Mouse (Mus musculus): Measurements from ENCODE around the gene Gne. TPM values are rescaled to one million over a fixed set of nuclear protein-coding genes. Genes with fewer than 3 reads are reported as not detected.

Gene Gne
- 47.9 TPM in 2 replicates for polyA plus RNA-seq (2015; fragmentation: Nextera tagmentation; extraction: Ambion mirVana)

DNA sequence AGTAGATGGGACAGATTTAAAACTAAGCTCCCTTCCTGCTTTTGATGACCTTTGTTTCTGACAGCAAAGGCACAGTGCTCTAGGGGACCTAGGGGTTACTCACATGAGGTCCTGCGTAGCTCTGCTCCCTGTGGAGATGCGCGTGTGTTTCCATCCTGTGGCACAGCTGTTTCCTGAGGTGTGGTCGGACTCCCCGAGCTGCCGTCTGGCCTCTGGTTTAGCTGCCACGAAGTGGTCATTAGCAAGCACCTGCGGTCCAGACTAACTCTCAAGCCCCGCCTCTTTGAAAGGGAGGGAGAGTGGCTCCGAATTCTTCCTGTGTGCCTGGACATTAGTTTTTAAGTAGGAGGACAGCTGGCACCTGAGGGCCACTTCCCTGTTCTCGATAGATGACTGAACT lies at the start of gene Gne:
Gne (minus strand) TSS at position 233 of the 400 bp plus-strand sequence.
- peak; percentile 66 for ATAC-seq (ENCODE audit: low read depth)
- peak within 1 kb of the TSS; percentile 40 for H3K4me3 ChIP-seq (ENCODE audit: low read length)
- H3K27ac ChIP-seq (ENCODE audit: low read length), result peak within 1 kb of the TSS; percentile 55
- H3K36me3 ChIP-seq (ENCODE audit: control insufficient read depth, insufficient read depth, low read length), result no peaks in the 10 kb centered on the region
- 7% methylated on average over 11 of the region's 11 CpGs for WGBS
- no peaks in the 10 kb centered on the region for H3K27me3 ChIP-seq (ENCODE audit: control insufficient read depth, insufficient read depth, low read depth, low read length)
- H3K4me1 ChIP-seq (replicated peaks; ENCODE audit: control insufficient read depth, insufficient read depth, low read length), result peaks cover 11% of the 10 kb centered on the region
- H3K9ac ChIP-seq (ENCODE audit: low read length), result peak within 1 kb of the TSS; percentile 57
- H3K9me3 ChIP-seq (ENCODE audit: control insufficient read depth, low read length), result no peaks in the 10 kb centered on the region
- peak within 1 kb of the TSS; percentile 58 for H3K4me2 ChIP-seq (ENCODE audit: low read depth, low read length)

DNA sequence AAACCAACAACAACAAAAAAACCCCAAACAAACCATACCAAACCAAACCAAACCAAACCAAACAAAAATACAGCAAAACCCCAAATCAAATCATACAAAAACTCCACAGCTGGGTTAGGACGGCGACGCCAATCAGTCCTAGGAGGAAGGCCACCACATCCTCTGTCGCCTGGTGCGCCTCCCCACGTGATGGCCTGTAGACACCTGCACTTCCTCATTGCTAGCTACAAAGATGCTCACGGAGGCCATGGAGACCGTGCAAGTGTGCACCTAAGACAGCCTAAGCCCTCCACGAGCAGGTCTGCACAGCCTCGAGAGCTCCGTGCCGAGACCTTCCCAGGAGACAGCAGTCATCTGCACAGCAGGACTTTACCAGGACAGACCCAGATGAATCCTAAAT lies 42.8 kb upstream of the Gne start:
- no peak overlapping the region for H3K4me2 ChIP-seq (ENCODE audit: low read depth, low read length)
- H3K4me1 ChIP-seq (replicated peaks; ENCODE audit: control insufficient read depth, insufficient read depth, low read length), result no peaks in the 10 kb centered on the region

DNA sequence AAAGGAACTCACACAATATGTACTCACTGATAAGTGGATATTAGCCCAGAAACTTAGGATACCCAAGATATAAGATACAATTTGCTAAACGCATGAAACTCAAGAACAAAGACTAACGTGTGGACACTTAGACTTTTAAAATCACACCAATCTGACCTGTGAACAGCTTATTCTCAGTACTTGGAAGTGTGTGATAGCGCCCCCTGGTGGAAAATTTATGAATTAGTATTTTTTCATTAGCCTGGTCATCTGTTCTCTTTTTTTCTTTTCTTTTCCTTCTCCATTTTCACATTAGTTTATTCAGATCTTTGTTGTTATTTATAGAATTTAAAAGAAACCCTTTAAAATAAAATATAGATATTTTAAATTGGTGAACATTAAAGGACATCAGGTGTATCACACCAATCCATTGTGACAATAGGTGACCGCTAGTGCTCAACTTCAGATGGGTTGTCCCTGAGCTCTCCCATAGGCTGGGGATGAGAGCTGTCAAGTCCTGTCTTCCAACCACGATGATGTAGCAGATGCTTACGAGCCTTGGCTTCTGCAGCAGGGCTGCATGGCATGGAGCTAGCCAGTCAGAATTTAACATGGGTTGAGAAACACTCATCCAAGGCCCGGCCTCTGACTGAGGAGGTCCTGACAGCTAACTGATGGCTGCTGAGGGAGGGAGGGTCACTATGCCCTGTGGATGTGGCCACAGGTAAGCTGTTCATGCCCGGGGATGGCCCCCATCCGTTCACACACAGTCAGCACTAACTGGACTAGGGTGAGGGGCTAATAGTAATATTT lies 35.6 kb upstream of the Gne start:
- WGBS, result 48% methylated on average over 9 of the region's 9 CpGs

More for the DNA sequence above, 42.8 kb upstream of the Gne start:
- H3K4me3 ChIP-seq (ENCODE audit: low read length), result no peak overlapping the region
- no peak overlapping the region for H3K9ac ChIP-seq (ENCODE audit: low read length)
- no peaks in the 10 kb centered on the region for H3K27me3 ChIP-seq (ENCODE audit: control insufficient read depth, insufficient read depth, low read depth, low read length)
- H3K27ac ChIP-seq (ENCODE audit: low read length), result no peak overlapping the region
- no peaks in the 10 kb centered on the region for H3K9me3 ChIP-seq (ENCODE audit: control insufficient read depth, low read length)
- no peak for ATAC-seq (ENCODE audit: low read depth)
- 85% methylated on average over 12 of the region's 12 CpGs for WGBS
- peaks cover 37% of the 10 kb centered on the region for H3K36me3 ChIP-seq (ENCODE audit: control insufficient read depth, insufficient read depth, low read length)

GRCm38 (mm10) chr4:44115046-44115445 lies 31.1 kb upstream of the Gne start:
- Histone ChIP-seq H3K9ac (ENCODE audit: low read length) (no peak overlapping the region), H3K4me3 (ENCODE audit: low read length) (no peak overlapping the region), H3K27ac (ENCODE audit: low read length) (no peak overlapping the region), H3K36me3 (ENCODE audit: control insufficient read depth, insufficient read depth, low read length) (no peaks in the 10 kb centered on the region), H3K9me3 (ENCODE audit: control insufficient read depth, low read length) (no peaks in the 10 kb centered on the region), H3K4me2 (ENCODE audit: low read depth, low read length) (no peak overlapping the region), H3K4me1 (replicated peaks; ENCODE audit: control insufficient read depth, insufficient read depth, low read length) (peaks cover 21% of the 10 kb centered on the region), H3K27me3 (ENCODE audit: control insufficient read depth, insufficient read depth, low read depth, low read length) (no peaks in the 10 kb centered on the region)
- 64% methylated on average over 13 of the region's 13 CpGs for WGBS
- no peak for ATAC-seq (ENCODE audit: low read depth)

More for the DNA sequence above, 35.6 kb upstream of the Gne start:
- Histone ChIP-seq H3K27me3 (ENCODE audit: control insufficient read depth, insufficient read depth, low read depth, low read length) (no peaks in the 10 kb centered on the region), H3K27ac (ENCODE audit: low read length) (no peak overlapping the region), H3K4me1 (replicated peaks; ENCODE audit: control insufficient read depth, insufficient read depth, low read length) (no peaks in the 10 kb centered on the region), H3K36me3 (ENCODE audit: control insufficient read depth, insufficient read depth, low read length) (no peaks in the 10 kb centered on the region), H3K4me2 (ENCODE audit: low read depth, low read length) (no peak overlapping the region), H3K9ac (ENCODE audit: low read length) (no peak overlapping the region), H3K9me3 (ENCODE audit: control insufficient read depth, low read length) (no peaks in the 10 kb centered on the region), H3K4me3 (ENCODE audit: low read length) (no peak overlapping the region)
- no peak for ATAC-seq (ENCODE audit: low read depth)

DNA sequence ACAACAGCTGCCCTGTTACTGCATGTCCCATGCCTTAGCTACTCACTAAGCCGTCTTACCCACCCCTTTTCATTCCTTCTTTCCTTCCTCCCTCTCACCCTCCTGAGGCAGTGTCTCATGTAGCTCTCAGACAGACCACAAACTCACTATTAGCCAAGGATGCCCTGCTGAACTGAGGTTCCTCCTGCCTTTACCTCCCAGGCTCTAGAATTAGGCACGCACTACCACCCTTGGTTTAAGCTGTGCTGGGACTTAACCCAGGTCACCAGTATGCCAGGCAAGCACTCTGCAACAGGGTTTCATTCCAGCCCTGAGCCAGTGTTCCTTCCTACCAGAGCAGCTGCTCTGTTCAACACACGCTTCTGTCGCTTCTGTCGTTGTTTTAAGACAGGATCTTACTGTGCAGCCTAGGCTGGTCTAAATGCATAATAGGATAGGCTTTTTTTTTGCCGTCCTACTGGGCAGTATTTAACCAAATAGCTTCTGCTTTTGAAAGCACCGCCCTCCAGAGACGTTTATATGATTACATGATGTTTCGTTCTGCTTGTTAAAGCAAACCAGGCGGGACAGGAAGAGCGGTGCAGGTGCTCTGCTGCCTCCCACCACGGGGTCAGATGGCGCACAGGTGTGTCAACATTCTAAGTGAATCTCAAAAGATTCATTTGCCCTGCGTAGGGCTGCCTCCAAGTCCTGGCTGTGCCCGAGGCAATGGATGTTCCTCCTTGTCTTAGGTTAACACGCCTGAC lies 29.6 kb upstream of the Gne start:
- Histone ChIP-seq H3K4me2 (ENCODE audit: low read depth, low read length) (peak overlapping the region; percentile 19; the same call in 1 of the 2 replicates), H3K27me3 (ENCODE audit: control insufficient read depth, insufficient read depth, low read depth, low read length) (no peaks in the 10 kb centered on the region), H3K9me3 (ENCODE audit: control insufficient read depth, low read length) (no peaks in the 10 kb centered on the region), H3K27ac (ENCODE audit: low read length) (peak overlapping the region; percentile 75), H3K4me1 (replicated peaks; ENCODE audit: control insufficient read depth, insufficient read depth, low read length) (peaks cover 21% of the 10 kb centered on the region), H3K4me3 (ENCODE audit: low read length) (no peak overlapping the region), H3K36me3 (ENCODE audit: control insufficient read depth, insufficient read depth, low read length) (no peaks in the 10 kb centered on the region), H3K9ac (ENCODE audit: low read length) (peak overlapping the region; percentile 42)
- peak; percentile 15; the same call in 1 of the 2 replicates for ATAC-seq (ENCODE audit: low read depth)
- WGBS, result 21% methylated on average over 16 of the region's 16 CpGs

DNA sequence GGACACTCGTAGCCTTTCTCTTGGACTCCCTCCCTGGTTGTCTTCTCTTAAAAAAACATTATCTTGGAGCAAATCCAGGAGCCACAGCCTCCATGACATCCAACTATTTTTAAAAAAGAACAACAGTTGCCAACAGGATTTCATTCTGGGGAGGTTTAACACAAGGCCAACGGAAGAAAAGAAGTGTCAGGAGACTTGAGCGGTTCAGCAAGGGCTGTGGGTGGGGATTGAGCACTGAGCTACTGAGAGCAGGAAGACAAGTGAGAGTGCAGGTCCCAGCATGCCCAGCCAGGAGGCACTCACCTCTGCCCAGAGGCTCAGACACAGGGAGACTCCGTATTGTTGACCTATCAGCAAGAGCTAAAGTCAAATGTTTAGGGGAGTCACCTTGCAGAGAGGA lies 28.8 kb upstream of the Gne start:
- H3K4me3 ChIP-seq (ENCODE audit: low read length), result no peak overlapping the region
- no peaks in the 10 kb centered on the region for H3K9me3 ChIP-seq (ENCODE audit: control insufficient read depth, low read length)
- peak overlapping the region; percentile 40; the same call in 1 of the 2 replicates for H3K27ac ChIP-seq (ENCODE audit: low read length)
- no peak overlapping the region for H3K4me2 ChIP-seq (ENCODE audit: low read depth, low read length)
- WGBS, result 8% methylated on average over 4 of the region's 4 CpGs
- no peaks in the 10 kb centered on the region for H3K36me3 ChIP-seq (ENCODE audit: control insufficient read depth, insufficient read depth, low read length)
- no peaks in the 10 kb centered on the region for H3K27me3 ChIP-seq (ENCODE audit: control insufficient read depth, insufficient read depth, low read depth, low read length)
- peak; percentile 64 for ATAC-seq (ENCODE audit: low read depth)
- H3K4me1 ChIP-seq (replicated peaks; ENCODE audit: control insufficient read depth, insufficient read depth, low read length), result peaks cover 28% of the 10 kb centered on the region
- no peak overlapping the region for H3K9ac ChIP-seq (ENCODE audit: low read length)

- Histone ChIP-seq H3K4me3 (ENCODE audit: low read length) (no peak overlapping the region), H3K36me3 (ENCODE audit: control insufficient read depth, insufficient read depth, low read length) (no peaks in the 10 kb centered on the region), H3K27me3 (ENCODE audit: control insufficient read depth, insufficient read depth, low read depth, low read length) (no peaks in the 10 kb centered on the region), H3K4me2 (ENCODE audit: low read depth, low read length) (no peak overlapping the region), H3K9ac (ENCODE audit: low read length) (no peak overlapping the region), H3K4me1 (replicated peaks; ENCODE audit: control insufficient read depth, insufficient read depth, low read length) (peaks cover 48% of the 10 kb centered on the region), H3K9me3 (ENCODE audit: control insufficient read depth, low read length) (no peaks in the 10 kb centered on the region), H3K27ac (ENCODE audit: low read length) (no peak overlapping the region)
- 64% methylated on average over 7 of the region's 7 CpGs for WGBS
- no peak for ATAC-seq (ENCODE audit: low read depth)
Observed at GRCm38 (mm10) chr4:44110771-44111170, 26.8 kb upstream of the Gne start.

DNA sequence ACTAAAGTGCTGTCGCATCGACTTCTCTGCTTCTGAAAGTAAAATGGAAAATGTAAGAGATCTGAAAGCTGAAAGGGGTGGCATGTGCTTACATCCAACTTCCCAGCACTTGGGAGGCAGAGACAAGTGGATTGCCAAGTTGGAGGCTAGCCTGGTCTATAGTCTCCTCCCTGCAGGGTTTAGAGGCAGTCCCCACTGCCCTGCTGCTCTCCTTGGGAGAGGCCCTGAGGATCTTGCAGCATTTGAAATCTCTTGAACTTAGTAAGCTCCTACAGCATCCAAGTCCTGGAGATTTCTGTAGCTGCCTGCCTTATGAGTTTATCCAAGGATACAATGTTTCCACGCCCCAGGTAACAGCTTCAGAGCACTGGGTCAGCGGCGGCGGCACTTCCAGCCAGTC lies 24.3 kb upstream of the Gne start:
- Histone ChIP-seq H3K4me3 (ENCODE audit: low read length) (no peak overlapping the region), H3K27me3 (ENCODE audit: control insufficient read depth, insufficient read depth, low read depth, low read length) (no peaks in the 10 kb centered on the region), H3K4me2 (ENCODE audit: low read depth, low read length) (no peak overlapping the region), H3K9me3 (ENCODE audit: control insufficient read depth, low read length) (no peaks in the 10 kb centered on the region), H3K9ac (ENCODE audit: low read length) (no peak overlapping the region), H3K36me3 (ENCODE audit: control insufficient read depth, insufficient read depth, low read length) (no peaks in the 10 kb centered on the region), H3K4me1 (replicated peaks; ENCODE audit: control insufficient read depth, insufficient read depth, low read length) (peaks cover 53% of the 10 kb centered on the region), H3K27ac (ENCODE audit: low read length) (peak overlapping the region; percentile 79; the same call in 1 of the 2 replicates)
- ATAC-seq (ENCODE audit: low read depth), result no peak
- 85% methylated on average over 6 of the region's 6 CpGs for WGBS

DNA sequence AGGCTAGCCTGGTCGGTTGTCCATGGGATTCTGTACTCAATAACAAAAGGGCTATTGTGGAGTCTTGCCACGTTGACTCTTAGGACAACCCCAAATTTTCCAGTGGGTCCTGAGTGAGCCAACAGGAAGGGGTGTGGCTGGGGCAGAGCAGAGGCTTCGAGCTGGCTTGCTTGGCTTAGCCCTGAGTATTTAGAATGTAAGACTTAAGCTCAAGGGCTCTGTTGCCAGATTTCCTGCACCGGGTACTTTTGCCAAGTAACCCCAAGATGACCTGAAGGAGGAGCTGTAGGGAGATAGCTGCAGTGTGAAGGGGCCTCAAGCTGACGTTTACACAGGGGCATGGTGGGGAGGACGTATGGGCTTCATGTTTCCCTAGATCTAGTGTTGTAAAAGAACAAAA lies 23.4 kb upstream of the Gne start:
- WGBS, result 10% methylated on average over 6 of the region's 6 CpGs
- peaks cover 44% of the 10 kb centered on the region for H3K4me1 ChIP-seq (replicated peaks; ENCODE audit: control insufficient read depth, insufficient read depth, low read length)
- no peaks in the 10 kb centered on the region for H3K36me3 ChIP-seq (ENCODE audit: control insufficient read depth, insufficient read depth, low read length)
- no peak overlapping the region for H3K9ac ChIP-seq (ENCODE audit: low read length)
- no peaks in the 10 kb centered on the region for H3K27me3 ChIP-seq (ENCODE audit: control insufficient read depth, insufficient read depth, low read depth, low read length)
- H3K4me3 ChIP-seq (ENCODE audit: low read length), result no peak overlapping the region
- peak; percentile 66 for ATAC-seq (ENCODE audit: low read depth)
- peak overlapping the region; percentile 79 for H3K27ac ChIP-seq (ENCODE audit: low read length)
- H3K9me3 ChIP-seq (ENCODE audit: control insufficient read depth, low read length), result no peaks in the 10 kb centered on the region
- H3K4me2 ChIP-seq (ENCODE audit: low read depth, low read length), result peak overlapping the region; percentile 53
